Mouse (Mus musculus) ovary, postnatal 36 days (tissue): ENCODE data around the gene Ttc28.

Source experiments
- DNase-seq: peaks from one replicate; pipeline ENCODE4 v3.0.0; 2022; ENCODE audit warnings: low spot score, mixed read lengths

Gene Ttc28

GRCm38 (mm10) chr5:111170383-111170782 lies 290.8 kb downstream of the Ttc28 start:
- no peak for DNase-seq

- no peak for DNase-seq
These were observed 295.8 kb downstream of the Ttc28 start for GRCm38 (mm10) chr5:111175410-111175809.

GRCm38 (mm10) chr5:111175842-111176241 lies 296.2 kb downstream of the Ttc28 start:
- no peak for DNase-seq

DNA sequence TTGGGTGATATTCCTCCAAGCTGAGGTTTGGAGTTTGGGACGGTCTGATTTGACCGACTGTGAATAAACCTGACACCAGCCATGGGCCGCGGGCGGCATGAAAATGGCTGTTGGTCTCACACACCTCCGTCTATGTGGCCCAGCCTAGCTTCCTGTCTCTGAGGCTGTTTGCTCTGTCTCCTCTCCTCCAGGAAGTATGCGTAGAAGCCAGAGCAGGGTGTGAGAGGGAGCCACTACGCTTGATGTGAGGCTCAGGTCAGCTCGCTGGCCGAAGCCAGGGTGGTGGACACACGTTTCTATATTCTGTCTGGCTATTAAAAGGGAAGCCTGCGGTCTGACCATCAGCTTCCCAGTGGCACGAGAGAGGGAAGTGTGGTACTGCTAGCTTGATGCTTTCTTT lies 296.8 kb downstream of the Ttc28 start:
- DNase-seq, result no peak

GRCm38 (mm10) chr5:111178324-111179076 lies 298.9 kb downstream of the Ttc28 start:
- no peak for DNase-seq

DNA sequence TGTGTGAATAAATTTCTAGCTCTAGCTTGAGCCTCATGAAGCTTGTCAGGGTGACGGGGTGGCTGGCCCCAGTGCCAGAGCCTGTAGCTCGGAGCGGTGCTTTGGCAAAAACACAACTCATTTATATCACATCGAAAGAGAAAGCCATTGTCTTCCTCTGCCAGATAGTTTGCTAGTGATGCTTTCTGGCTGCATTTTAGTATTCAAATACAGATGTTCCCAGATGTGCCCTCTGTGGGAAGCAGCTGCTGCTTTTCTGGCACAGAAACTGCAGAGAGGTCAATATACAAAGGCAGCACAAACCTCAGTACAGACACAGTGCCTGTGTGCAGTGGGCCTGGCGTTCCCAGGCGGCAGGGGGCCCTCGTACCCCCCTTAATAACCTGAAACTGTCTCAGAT lies 300.0 kb downstream of the Ttc28 start:
- DNase-seq, result no peak

DNA sequence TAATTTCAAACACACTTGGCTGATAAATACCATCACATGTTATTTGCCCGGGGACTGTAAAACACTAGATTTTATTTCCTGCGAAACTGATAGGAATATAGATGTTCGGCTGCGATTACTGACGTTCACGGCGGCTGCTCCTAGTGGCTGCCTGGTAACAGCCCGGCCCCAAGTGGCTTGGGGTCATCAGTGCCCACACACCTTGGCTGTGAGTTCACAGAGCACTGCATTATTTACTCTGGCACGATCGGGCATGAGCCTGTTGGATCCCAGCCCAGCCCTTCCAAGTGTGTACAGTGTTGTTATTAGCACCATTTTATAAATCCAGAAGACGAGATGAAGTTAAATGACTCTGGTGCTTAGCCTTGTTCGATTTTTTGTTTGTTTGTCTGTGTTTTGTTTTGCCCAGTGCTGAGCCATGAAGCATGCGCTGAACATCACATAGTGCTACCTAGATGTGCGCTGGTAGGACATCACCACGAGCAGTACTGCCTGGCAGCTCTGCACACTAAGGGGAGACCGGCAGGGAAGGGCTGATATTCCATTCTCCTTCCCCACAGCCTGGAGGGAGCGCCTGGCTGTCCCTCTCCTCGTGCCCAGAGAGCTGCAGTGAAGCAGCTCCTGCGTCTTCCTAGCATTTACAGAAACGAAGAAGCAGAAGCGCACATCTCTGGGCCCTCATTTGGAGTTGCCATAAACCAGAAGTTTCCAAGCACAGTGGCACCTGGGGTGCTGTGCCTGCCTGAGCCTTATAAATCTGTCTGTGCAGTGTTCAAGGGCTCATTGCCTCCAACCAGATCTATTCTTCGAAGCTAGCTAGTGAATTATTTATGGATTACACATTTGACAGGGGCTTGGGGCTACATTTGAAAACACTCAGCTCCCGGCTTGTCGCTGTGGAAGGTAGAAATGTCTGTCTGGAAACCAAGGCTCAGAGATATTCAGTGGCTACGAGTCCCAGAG lies 300.8 kb downstream of the Ttc28 start:
- DNase-seq, result no peak

GRCm38 (mm10) chr5:111181204-111181912 lies 301.8 kb downstream of the Ttc28 start:
- DNase-seq, result no peak

DNA sequence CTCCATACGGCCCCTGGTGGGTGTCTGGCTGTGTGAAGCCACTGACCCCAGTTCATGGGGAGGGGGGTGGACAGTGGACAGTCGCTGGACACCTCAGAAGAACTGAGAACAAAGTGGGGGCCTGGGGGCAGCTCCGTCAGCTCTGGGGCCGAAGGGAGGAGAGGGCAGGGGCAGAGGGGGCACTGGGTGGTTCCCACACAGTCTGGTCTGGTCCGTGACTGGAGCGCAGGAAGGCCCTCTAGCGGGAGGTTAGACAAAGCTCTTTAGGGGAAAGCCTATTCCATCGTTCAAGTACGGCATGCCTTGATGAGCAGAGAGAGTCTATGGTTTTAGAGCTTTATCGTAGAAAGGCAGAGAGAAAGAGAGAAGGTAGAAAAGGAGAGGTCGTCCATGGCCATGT lies 307.0 kb downstream of the Ttc28 start:
- DNase-seq, result no peak

DNA sequence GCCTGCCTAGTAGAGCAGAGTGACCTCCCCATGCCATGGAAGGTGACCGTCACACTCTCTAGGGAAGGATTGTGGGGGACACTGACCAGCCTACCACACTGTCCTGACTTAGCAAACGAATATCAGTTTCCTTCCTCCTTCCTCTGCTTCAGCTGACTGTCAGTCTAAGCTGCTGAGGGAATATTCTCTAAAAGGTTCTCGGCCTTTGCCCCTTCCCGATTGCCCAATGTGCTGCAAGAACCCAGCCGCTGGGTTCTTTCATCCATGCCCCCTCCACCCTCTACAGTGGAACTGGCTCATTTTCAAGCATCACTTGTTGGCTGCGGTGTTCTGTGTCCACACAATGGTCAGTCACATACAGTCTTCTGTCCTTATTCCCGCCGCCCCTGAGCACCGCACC lies 312.4 kb downstream of the Ttc28 start:
- DNase-seq, result no peak

DNA sequence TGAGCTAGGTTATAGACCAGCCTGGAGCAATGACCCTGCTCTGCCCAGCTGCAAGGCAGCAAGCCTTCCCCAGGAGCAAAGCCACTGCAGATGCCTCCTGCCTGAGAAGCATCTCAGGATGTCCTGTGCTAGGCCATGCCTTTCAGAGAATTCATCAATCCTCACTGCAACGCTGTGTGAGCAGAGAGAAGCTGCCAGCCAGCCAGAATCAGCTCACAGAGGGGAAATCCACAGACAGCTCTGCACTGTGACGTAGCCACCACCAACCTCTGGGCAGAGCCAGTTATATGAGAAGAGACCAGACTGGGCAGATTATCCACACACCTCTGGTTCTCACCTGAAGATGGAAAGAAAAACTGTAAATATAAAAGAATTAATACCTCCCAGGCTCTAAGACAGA lies 315.2 kb downstream of the Ttc28 start:
- no peak for DNase-seq

DNA sequence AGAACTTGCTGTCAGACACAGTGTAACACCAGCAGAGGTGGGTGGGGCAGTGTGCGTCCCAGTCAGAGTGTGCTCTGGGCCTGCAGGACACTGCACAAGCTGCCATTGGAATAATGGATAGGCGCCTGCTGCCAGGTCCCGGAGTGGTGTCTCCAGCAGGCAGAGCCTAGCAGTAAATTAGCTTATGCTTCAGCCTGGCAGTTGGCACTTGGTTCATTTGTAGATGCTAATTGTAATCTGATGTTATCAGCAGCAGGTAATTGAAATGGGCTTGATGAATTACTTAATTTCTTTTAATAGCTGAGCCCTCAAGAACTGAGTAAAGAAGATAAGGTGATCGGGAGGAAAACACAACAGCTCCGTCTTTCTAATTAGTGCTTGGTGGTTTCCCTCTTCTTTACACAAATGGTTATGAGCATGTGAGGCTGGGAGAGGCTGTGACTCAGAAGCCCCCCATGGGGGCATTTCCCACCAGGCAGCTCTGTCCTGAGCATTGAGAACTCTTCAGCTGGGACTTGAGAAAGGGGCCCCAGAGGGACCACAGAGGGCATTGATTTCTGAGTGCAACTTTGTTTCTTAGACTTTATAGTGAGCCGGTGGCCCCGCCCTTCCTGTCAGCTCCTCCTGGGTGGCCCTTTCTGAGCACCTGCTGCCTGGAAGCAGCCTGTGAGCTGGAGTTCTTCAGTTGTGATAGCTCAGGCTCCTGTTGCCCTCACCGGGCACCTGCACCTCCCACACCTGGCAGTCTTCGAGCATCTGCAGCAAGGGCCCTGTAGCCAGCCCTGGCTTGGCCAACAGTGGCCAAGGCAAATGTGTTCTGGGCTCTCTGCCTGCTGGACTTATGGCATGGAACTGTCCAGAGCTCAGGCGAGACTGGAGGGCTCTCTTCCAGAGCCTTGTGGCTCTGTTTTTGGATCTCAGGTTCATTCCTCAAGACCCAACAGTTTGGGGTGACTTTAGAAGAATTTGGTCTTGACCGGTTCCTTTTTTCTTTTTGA lies 316.2 kb downstream of the Ttc28 start:
- DNase-seq, result no peak

GRCm38 (mm10) chr5:111197727-111198126 lies 318.1 kb downstream of the Ttc28 start:
- DNase-seq, result no peak

GRCm38 (mm10) chr5:111200167-111200840 lies 320.7 kb downstream of the Ttc28 start:
- DNase-seq, result no peak

DNA sequence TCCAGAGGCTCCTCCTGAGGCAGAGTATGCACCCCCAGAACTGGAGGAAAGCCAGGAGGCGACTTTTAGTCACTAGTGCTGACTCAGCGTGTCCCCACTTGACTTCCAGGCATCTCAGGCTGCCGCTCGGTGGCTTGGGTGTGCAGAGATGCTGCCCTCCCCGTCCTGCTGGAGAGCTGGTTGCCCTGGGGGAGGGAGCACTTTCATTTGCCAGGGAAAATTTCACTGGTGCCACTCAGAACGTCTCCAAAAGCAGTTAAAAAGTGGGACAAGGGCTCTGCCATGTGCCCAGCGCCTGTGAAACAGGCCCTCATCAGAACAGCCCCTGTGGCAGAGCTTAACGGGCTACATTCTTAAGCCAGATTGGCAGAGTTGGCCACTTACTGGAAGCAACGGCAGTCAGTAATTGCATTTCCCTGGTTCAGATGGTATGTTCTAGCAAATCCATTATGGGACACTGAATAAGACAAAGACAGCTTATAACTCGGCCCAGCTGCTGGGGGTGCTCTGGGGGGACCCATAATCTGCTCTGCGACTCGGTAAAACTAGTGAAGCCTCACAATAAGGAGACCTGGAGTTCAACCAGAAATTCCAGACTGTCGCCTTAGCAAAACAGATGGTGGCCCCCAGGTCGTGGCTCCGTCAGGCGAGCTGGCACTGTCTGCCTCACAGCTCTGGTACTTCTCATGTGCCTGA lies 321.5 kb downstream of the Ttc28 start:
- no peak for DNase-seq

GRCm38 (mm10) chr5:111204221-111204620 lies 324.6 kb downstream of the Ttc28 start:
- no peak for DNase-seq

DNA sequence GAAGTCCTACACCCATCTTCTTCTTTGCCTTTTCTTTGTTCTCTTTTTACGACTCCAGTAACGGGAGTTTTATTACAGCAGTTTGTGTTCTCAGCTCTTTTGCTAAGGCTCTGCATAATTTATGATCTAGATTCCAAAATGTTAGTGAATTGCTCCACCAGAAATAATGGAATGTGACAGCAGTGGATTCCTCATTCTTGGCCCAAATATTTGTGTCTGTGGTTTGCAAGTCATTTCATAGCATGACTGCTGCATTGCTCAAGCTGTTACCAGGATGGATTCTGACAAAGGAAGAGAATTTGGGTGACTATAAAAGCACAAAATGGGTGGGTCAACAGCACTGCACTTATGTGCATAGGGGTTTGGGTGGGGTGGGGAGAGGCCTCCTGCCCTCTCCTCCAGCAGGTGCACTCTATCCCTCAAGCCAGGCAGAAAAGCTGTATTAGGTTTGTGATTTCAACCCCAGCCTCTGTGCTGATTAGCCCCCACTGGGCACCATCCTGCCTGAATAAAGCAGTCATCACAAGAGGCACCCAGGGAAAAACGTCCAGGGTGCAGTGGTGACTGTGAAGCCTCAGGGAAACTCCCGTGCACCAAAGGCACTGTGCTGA lies 325.5 kb downstream of the Ttc28 start:
- DNase-seq, result no peak

DNA sequence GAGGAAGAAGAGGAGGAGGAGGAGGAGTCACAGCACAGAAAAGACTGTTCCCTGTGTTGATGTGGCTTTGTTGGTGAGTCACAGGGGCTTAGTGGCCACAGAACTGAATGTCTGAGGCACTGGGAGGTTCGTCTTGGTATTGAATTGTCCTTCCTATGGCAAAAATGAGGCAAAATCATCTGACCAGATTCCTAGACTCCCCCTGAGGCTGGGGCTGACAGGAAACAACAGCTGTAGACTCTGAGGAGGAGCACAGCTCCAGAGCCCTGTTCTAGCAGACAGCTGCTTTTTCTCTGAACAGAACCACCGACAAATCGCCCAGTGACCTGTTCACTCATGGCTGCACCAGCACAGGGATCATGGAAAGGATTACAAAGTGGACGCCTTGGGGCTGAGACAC lies 326.2 kb downstream of the Ttc28 start:
- no peak for DNase-seq

- peak; percentile 30 for DNase-seq
These were observed 328.5 kb downstream of the Ttc28 start for GRCm38 (mm10) chr5:111207924-111208659.
